Mouse (Mus musculus): Measurements from ENCODE around the gene Rtn4. TPM values are rescaled to one million over a fixed set of nuclear protein-coding genes. Genes with fewer than 3 reads are reported as not detected.

Rtn4 gene
- total and polyA plus RNA-seq, 3 experiments: 95.8 to 224 (median 168) TPM

DNA sequence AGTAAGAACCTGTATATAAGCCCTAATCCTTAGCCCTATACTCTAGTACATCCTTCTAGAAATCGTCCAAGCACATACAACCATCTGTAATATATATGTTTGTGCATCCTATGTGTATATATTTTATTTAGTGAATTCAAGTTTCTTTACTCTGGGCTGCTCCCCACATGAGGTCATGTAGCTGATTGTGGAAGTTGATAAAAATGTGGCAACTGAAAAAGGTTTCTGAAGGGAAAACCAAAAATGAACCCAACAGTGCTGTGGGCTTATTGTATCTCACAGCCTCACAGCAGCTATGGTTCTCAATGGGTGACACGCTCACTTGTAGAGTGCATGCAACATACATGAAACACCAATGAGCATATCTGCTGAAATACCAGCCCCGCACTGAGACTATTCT is 25.1 kb upstream of the Rtn4 start:
- TF ChIP-seq UBTF (IDR thresholded peaks at IDR 0.05; ENCODE audit: low read depth, low read length) (no peak), HCFC1 (IDR thresholded peaks at IDR 0.05; ENCODE audit: low read depth, low read length) (no peak), POLR2A (IDR thresholded peaks at IDR 0.05; ENCODE audit: low read depth, low read length) (no peak), MYC (IDR thresholded peaks at IDR 0.05; ENCODE audit: low read depth, low read length) (no peak), ZC3H11A (IDR thresholded peaks at IDR 0.05; ENCODE audit: low read depth, low read length) (no peak), ELF1 (IDR thresholded peaks at IDR 0.05; ENCODE audit: low read depth, low read length) (no peak), MXI1 (IDR thresholded peaks at IDR 0.05; ENCODE audit: low read depth, low read length) (no peak), BHLHE40 (IDR thresholded peaks at IDR 0.05; ENCODE audit: low read depth, low read length) (no peak), NRF1 (IDR thresholded peaks at IDR 0.05; ENCODE audit: low read depth, low read length) (no peak), SMC3 (IDR thresholded peaks at IDR 0.05; ENCODE audit: low read depth, low read length) (no peak), CHD1 (IDR thresholded peaks at IDR 0.05; ENCODE audit: low read depth, low read length) (no peak), RAD21 (IDR thresholded peaks at IDR 0.05; ENCODE audit: low read depth, low read length) (no peak), E2F4 (IDR thresholded peaks at IDR 0.05; ENCODE audit: insufficient replicate concordance, low read depth, low read length) (no peak), NELFE (IDR thresholded peaks at IDR 0.05; ENCODE audit: low read depth, low read length) (no peak), ZNF384 (IDR thresholded peaks at IDR 0.05; ENCODE audit: low read depth, low read length) (no peak), PAX5 (IDR thresholded peaks at IDR 0.05; ENCODE audit: low read length) (no peak), SIN3A (IDR thresholded peaks at IDR 0.05; ENCODE audit: low read length) (no peak), POLR2AphosphoS2 (IDR thresholded peaks at IDR 0.05; ENCODE audit: low read depth, low read length) (no peak), ETS1 (conservative IDR thresholded peaks at IDR 0.05; ENCODE audit: low read depth, low read length) (no peak)

DNA sequence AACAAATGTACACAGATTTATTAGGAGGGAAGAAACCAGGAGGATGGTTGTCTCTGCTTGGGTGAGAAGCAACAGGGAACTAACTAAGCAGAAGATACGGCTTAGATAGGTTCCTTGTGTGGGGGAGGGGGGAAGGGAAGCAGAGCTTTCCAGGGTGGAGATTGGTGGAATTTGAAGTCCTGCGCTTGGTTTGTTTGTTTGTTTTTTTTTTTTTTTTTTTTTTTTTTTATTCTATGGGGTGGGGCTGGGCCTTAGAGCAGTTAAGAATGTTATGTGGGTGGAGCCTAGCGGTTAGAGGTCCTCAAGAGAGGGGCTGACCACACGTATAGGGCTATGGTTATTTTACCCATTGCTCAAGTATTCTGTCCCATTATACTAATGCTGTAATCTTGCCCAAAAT is 23.0 kb upstream of the Rtn4 start:
- H3K9ac ChIP-seq (ENCODE audit: insufficient read depth, low read depth): no peak overlapping the region
- H3K27ac ChIP-seq (ENCODE audit: insufficient read depth, low read depth): no peak overlapping the region
- H3K9me3 ChIP-seq (replicated peaks; ENCODE audit: low read length): no peaks in the 10 kb centered on the region
- no peak overlapping the region for H3K4me3 ChIP-seq (replicated peaks in 1 of 3; ENCODE audit: low read depth in 2 of 3, low read length in 2 of 3, poor library complexity in 1 of 3)
- no peaks in the 10 kb centered on the region for H3K79me2 ChIP-seq (replicated peaks; ENCODE audit: control insufficient read depth, extremely low read depth, insufficient read depth, poor library complexity, severe bottlenecking)
- H3K36me3 ChIP-seq (replicated peaks in 1 of 2; ENCODE audit: control insufficient read depth in 1 of 2, insufficient read depth in 1 of 2, low read length in 1 of 2): no peaks in the 10 kb centered on the region
- peaks cover 0 to 8% of the 10 kb centered on the region in 2 experiments; a peak in 2 of 4 replicates for H3K4me1 ChIP-seq (ENCODE audit: control insufficient read depth in 1 of 2, insufficient read depth in 2 of 2)
- H3K4me2 ChIP-seq (ENCODE audit: insufficient read depth, low read depth, poor library complexity, severe bottlenecking): no peak overlapping the region
- no peak for DNase-seq (ENCODE audit: extremely low read depth)
- dilution Hi-C loops (cut with MboI; ENCODE audit: extremely low pct_ligation_motif_present, extremely low pct_unique_long_range_greater_than_20kb, low sequenced_read_pairs) (no loop called here), in situ Hi-C loops (cut with MboI; ENCODE audit: low pct_ligation_motif_present, low pct_unique_long_range_greater_than_20kb, low sequenced_read_pairs) (no loop called here)
- TF ChIP-seq ETS1 (conservative IDR thresholded peaks at IDR 0.05; ENCODE audit: low read depth, low read length): no peak
- TF ChIP-seq POLR2AphosphoS2 (IDR thresholded peaks at IDR 0.05; ENCODE audit: low read depth, low read length): no peak
- no peak for TF ChIP-seq TCF12 (IDR thresholded peaks at IDR 0.05; ENCODE audit: low read depth, low read length)
- no peak for TF ChIP-seq ZC3H11A (IDR thresholded peaks at IDR 0.05; ENCODE audit: low read depth, low read length)
- no peak for TF ChIP-seq MEF2A (IDR thresholded peaks at IDR 0.05; ENCODE audit: borderline replicate concordance, low read depth, low read length)
- no peak for TF ChIP-seq MAX (IDR thresholded peaks at IDR 0.05; ENCODE audit: low read length)
- TF ChIP-seq CHD1 (IDR thresholded peaks at IDR 0.05; ENCODE audit: low read depth, low read length): no peak
- TF ChIP-seq MYC (IDR thresholded peaks at IDR 0.05; ENCODE audit: low read depth, low read length): no peak
- no peak for TF ChIP-seq MAZ (IDR thresholded peaks at IDR 0.05; ENCODE audit: low read depth, low read length)
- TF ChIP-seq ZMIZ1 (IDR thresholded peaks at IDR 0.05; ENCODE audit: low read depth, low read length): no peak
- TF ChIP-seq JUN (IDR thresholded peaks at IDR 0.05; ENCODE audit: insufficient read depth, low read depth, low read length): no peak
- TF ChIP-seq SIN3A (IDR thresholded peaks at IDR 0.05; ENCODE audit: low read length): no peak
- no peaks in the 10 kb centered on the region for H3K27me3 ChIP-seq (replicated peaks)

More for the DNA sequence above, 25.1 kb upstream of the Rtn4 start:
- H3K9ac ChIP-seq (ENCODE audit: insufficient read depth, low read depth): no peak overlapping the region
- in situ Hi-C loops (cut with MboI; ENCODE audit: low pct_ligation_motif_present, low pct_unique_long_range_greater_than_20kb, low sequenced_read_pairs) (no loop called here), dilution Hi-C loops (cut with MboI; ENCODE audit: extremely low pct_ligation_motif_present, extremely low pct_unique_long_range_greater_than_20kb, low sequenced_read_pairs) (no loop called here)
- no peaks in the 10 kb centered on the region for H3K9me3 ChIP-seq (replicated peaks; ENCODE audit: low read length)
- H3K27me3 ChIP-seq (replicated peaks): no peaks in the 10 kb centered on the region
- H3K4me2 ChIP-seq (ENCODE audit: insufficient read depth, low read depth, poor library complexity, severe bottlenecking): no peak overlapping the region
- no peak for DNase-seq (ENCODE audit: extremely low read depth)
- H3K4me1 ChIP-seq (ENCODE audit: control insufficient read depth in 1 of 2, insufficient read depth in 2 of 2): no peaks in the 10 kb centered on the region
- no peaks in the 10 kb centered on the region for H3K79me2 ChIP-seq (replicated peaks; ENCODE audit: control insufficient read depth, extremely low read depth, insufficient read depth, poor library complexity, severe bottlenecking)
- no peak overlapping the region for H3K27ac ChIP-seq (ENCODE audit: insufficient read depth, low read depth)
- H3K4me3 ChIP-seq (replicated peaks in 1 of 3; ENCODE audit: low read depth in 2 of 3, low read length in 2 of 3, poor library complexity in 1 of 3): no peak overlapping the region
- no peaks in the 10 kb centered on the region for H3K36me3 ChIP-seq (replicated peaks in 1 of 2; ENCODE audit: control insufficient read depth in 1 of 2, insufficient read depth in 1 of 2, low read length in 1 of 2)
